Mouse (Mus musculus) small intestine, adult 2 months (tissue): ENCODE results near the gene Prss3. TPM values are rescaled to one million over a fixed set of nuclear protein-coding genes. Genes with fewer than 3 reads are reported as not detected.
"Not testable (repeated sequence)": the region's sequence is repeated elsewhere in the genome, so short reads cannot be mapped to it uniquely, and the experiment has no call there.

Experiments
- H3K27ac ChIP-seq: fragments of 200-500 bp; 2 replicates; pipeline ENCODE4 v1.5.1; 2012; ENCODE audit warnings: low read depth, low read length, control low read depth, inconsistent platforms; ENCODE audit not compliant: insufficient read depth
- H3K27me3 ChIP-seq: fragments of 200-500 bp; 2 replicates; pipeline ENCODE4 v1.6.1; 2012; ENCODE audit warnings: mild to moderate bottlenecking, moderate library complexity, low read length, inconsistent platforms; ENCODE audit not compliant: control insufficient read depth, insufficient read depth
- H3K36me3 ChIP-seq: fragments of 200-500 bp; 2 replicates; pipeline ENCODE4 v1.6.1; 2012; ENCODE audit warnings: mild to moderate bottlenecking, low read length, control low read depth, inconsistent platforms; ENCODE audit not compliant: control insufficient read depth, insufficient read depth
- H3K4me1 ChIP-seq: fragments of 200-500 bp; 2 replicates; pipeline ENCODE4 v1.6.1; 2012; ENCODE audit warnings: low read length, inconsistent platforms, mixed read lengths; ENCODE audit not compliant: control insufficient read depth, insufficient read depth, insufficient read length
- H3K4me3 ChIP-seq: fragments of 200-500 bp; 2 replicates; pipeline ENCODE4 v1.5.1; 2012; ENCODE audit warnings: low read depth, mild to moderate bottlenecking, control low read depth, inconsistent platforms, low read length, moderate library complexity
- CTCF ChIP-seq: fragments of 200-500 bp; IDR thresholded peaks from 2 replicates; pipeline ENCODE4 v1.5.1; 2012; ENCODE audit warnings: low read depth, mild to moderate bottlenecking, control low read depth, inconsistent platforms, low read length, moderate library complexity, mixed read lengths; ENCODE audit not compliant: insufficient replicate concordance, insufficient read length; ENCODE audit errors: extremely low read depth
- POLR2A ChIP-seq: fragments of 200-500 bp; IDR thresholded peaks from 2 replicates; pipeline ENCODE4 v1.6.1; 2012; ENCODE audit warnings: low read depth, mild to moderate bottlenecking, control low read depth, inconsistent platforms, low read length, moderate library complexity
- WGBS: fragments of 180-500 bp; shearing (Covaris S2); methylation state at CpG from one replicate; pipeline ENCODE4 v1.1.7; 2018; 5-methylcytosine and 5-hydroxymethylcytosine counted together
- polyA plus RNA-seq: library from polyadenylated mRNA; depleted of rRNA; stranded (reverse); fragments of >200 nt; gene quantifications from 2 replicates; pipeline ENCODE4 v1.2.3, GENCODE M21; 2012; rRNA removed

The Prss3 gene
- polyA plus RNA-seq, result 1.3 and 663 TPM in 2 replicates

- not testable (repeated sequence) for H3K27me3 ChIP-seq, H3K4me3 ChIP-seq
Observed at GRCm38 (mm10) chr6:41377578-41377977, at the start of gene Prss3. Prss3 (minus strand) TSS chr6:41377678.

GRCm38 (mm10) chr6:41392056-41392455 is 14.6 kb upstream of the Prss3 start, which contains the start of gene Gm5771:
Gm5771 (plus strand) TSS chr6:41392356.
- H3K27ac ChIP-seq, H3K27me3 ChIP-seq, H3K36me3 ChIP-seq, H3K4me1 ChIP-seq, H3K4me3 ChIP-seq: not testable (repeated sequence)

More at GRCm38 (mm10) chr6:41377578-41377977, at the start of gene Prss3:
- H3K27ac ChIP-seq, H3K4me1 ChIP-seq, H3K36me3 ChIP-seq: not testable (repeated sequence)

DNA sequence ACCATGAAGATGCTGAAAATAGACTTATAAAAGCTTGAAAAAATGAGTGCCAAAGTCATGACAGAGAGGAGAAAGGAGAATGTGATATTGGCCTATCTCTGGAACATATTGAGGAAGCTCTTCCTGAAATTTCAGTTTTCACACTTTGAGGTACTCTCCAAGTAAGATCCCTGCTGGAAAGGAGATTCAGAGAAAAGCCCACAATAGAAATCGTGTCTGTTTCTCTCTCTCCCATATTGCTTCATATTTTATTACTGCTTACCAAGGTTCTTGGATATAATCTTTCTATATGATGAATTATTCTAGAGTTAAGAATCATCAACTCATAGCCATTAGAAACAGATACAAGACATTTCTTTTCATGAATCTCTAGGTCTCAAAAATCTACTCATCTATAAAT is 14.2 kb upstream of the Prss3 start:
- not testable (repeated sequence) for H3K4me3 ChIP-seq, H3K4me1 ChIP-seq, H3K27me3 ChIP-seq, H3K27ac ChIP-seq, H3K36me3 ChIP-seq
- WGBS, result 51% methylated on average over 1 of the region's 1 CpGs

DNA sequence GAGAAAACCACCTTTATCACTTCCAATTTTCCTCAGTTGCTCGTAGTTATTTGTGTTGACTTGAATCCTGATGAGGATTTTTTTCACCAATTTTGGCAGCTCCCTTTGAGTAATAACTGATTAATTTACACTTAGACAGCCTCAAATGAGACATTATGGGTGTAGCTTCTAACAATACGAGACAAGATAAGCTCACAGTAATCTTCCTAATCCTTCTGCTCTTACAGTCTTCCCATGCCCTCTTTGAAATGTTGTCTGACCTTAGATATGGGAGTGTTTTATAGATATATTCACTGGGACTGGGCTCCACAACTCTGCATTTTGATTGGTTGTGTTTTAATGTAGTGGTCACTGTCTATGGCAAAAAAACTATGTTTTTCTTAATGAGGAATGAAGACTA is 9.3 kb upstream of the Prss3 start:
- Histone ChIP-seq H3K36me3 (no peaks in the 10 kb centered on the region), H3K27me3 (no peaks in the 10 kb centered on the region), H3K4me3 (no peak overlapping the region), H3K27ac (no peak overlapping the region), H3K4me1 (no peaks in the 10 kb centered on the region)
- TF ChIP-seq CTCF (no peak), POLR2A (no peak)
- WGBS, result 64% methylated on average over 2 of the region's 2 CpGs

DNA sequence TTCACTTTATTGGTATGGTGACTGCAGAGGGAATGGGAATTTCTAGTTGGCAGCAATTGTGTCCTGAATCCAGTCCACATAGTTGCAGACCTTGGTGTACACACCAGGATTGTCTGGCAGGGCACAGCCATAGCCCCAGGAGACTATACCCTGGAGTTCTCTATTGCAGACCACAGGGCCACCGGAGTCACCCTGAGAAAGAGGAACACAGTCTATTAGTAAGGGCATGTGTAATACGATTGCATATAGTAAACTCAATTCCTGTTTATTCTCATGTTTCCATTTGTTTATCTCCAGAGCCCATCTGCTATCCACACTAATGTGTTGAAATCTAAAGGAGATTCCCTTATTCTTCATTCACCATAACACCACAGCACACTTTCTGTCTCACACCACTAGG is 3.7 kb downstream of the Prss3 start:
- not testable (repeated sequence) for H3K36me3 ChIP-seq, H3K27ac ChIP-seq, H3K4me1 ChIP-seq, H3K27me3 ChIP-seq, H3K4me3 ChIP-seq
- 70% methylated on average over 2 of the region's 2 CpGs for WGBS

DNA sequence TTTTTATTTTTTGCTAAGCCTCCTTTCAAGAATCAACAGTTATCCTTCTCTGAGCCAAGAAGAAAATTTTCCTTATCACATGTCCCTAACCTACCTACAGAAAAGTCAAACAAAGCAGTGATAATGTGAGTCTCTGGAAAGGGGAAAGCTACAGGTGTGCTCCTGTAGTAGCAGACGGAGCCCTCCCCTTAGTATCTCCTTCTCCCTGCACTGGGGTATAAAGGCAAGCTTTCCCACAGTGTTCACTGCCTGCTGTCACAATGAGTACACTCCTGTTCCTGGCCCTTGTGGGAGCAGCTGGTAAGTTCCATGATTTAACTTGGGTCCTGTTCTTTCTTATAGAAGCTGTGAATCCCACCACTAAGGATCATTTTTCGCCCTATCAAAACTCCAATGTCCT is 23.5 kb downstream of the Prss3 start, which contains the start of gene Try10:
Try10 (plus strand) TSS at position 174 of the 400 bp plus-strand sequence.
- WGBS, result 58% methylated on average over 2 of the region's 2 CpGs
- H3K4me1 ChIP-seq, result no peaks in the 10 kb centered on the region
- no peak within 1 kb of the TSS for H3K4me3 ChIP-seq
- no peak for TF ChIP-seq POLR2A
- TF ChIP-seq CTCF, result no peak
- H3K27ac ChIP-seq, result no peak within 1 kb of the TSS
- no peaks in the 10 kb centered on the region for H3K36me3 ChIP-seq
- H3K27me3 ChIP-seq, result no peaks in the 10 kb centered on the region

Other genes starting within 250 kb of the Prss3 start
- gene Try4, start 75.4 kb downstream of the Prss3 start, polyA plus RNA-seq, result 50.1 and 29,533 TPM in 2 replicates
- 14.8 and 8,245 TPM in 2 replicates for gene Try5, start 60.8 kb downstream of the Prss3 start, polyA plus RNA-seq
- gene Try10, start 23.6 kb downstream of the Prss3 start, polyA plus RNA-seq, result 0.87 and 412 TPM in 2 replicates
- gene Gm5771, start 14.7 kb upstream of the Prss3 start, polyA plus RNA-seq, result 0.48 and 166 TPM in 2 replicates
- 63.3 TPM in 1 of 2 replicates, not detected in the other for gene Gm10334, start 68.5 kb upstream of the Prss3 start, polyA plus RNA-seq
- gene Prss1, start 81.3 kb upstream of the Prss3 start, polyA plus RNA-seq, result 22.6 TPM in 1 of 2 replicates, not detected in the other
- gene Prss2, start 144.1 kb upstream of the Prss3 start, polyA plus RNA-seq, result 73.6 and 36,591 TPM in 2 replicates
- 1.6 and 2.1 TPM in 2 replicates for gene Ephb6, start 227.8 kb upstream of the Prss3 start, polyA plus RNA-seq